Mouse (Mus musculus) bone marrow, adult 2 months (tissue): ENCODE measurements around the gene Bcas3.

Source experiments
- CTCF ChIP-seq: fragments of 200-500 bp; IDR thresholded peaks from 2 replicates; pipeline ENCODE4 v1.5.1; 2011; ENCODE audit warnings: low read length, control low read depth; ENCODE audit not compliant: control insufficient read depth, insufficient read depth
- POLR2A ChIP-seq: fragments of 200-500 bp; IDR thresholded peaks from 2 replicates; pipeline ENCODE4 v1.6.1; 2011; ENCODE audit warnings: low read depth, mild to moderate bottlenecking, control low read depth, low read length, borderline replicate concordance; ENCODE audit not compliant: control insufficient read depth

GRCm38 (mm10) chr11:85714312-85714931 is 361.5 kb downstream of the Bcas3 start:
- TF ChIP-seq POLR2A (no peak), CTCF (no peak)
